Mouse (Mus musculus) embryonic fibroblast, embryonic 13.5 days (primary cell): ENCODE data around the gene Bfar. TPM values are rescaled to one million over a fixed set of nuclear protein-coding genes. Genes with fewer than 3 reads are reported as not detected.
"Not testable (repeated sequence)": the region's sequence is repeated elsewhere in the genome, so short reads cannot be mapped to it uniquely, and the experiment has no call there.

Source experiments
- H3K27ac ChIP-seq: 2 replicates; pipeline ENCODE4 v1.5.1; 2012; ENCODE audit warnings: low read length, control low read depth, inconsistent platforms; ENCODE audit not compliant: insufficient read depth
- H3K4me1 ChIP-seq: 2 replicates; pipeline ENCODE4 v1.6.1; 2011; ENCODE audit warnings: low read length; ENCODE audit not compliant: control insufficient read depth, insufficient read depth
- H3K4me3 ChIP-seq: 2 replicates; pipeline ENCODE4 v1.5.1; 2011; ENCODE audit warnings: mild to moderate bottlenecking, control low read depth, low read length; ENCODE audit not compliant: insufficient read depth
- CTCF ChIP-seq: IDR thresholded peaks from 2 replicates; pipeline ENCODE4 v1.5.1; 2011; ENCODE audit warnings: mild to moderate bottlenecking, control low read depth, low read length, moderate library complexity, borderline replicate concordance; ENCODE audit not compliant: insufficient read depth
- POLR2A ChIP-seq: IDR thresholded peaks from 2 replicates; pipeline ENCODE4 v1.6.1; 2011; ENCODE audit warnings: low read depth, mild to moderate bottlenecking, control low read depth, low read length, moderate library complexity
- polyA plus RNA-seq: library from polyadenylated mRNA; stranded (reverse); fragments of >200 nt; gene quantifications from 2 replicates; pipeline ENCODE4 v1.2.4, GENCODE M21; 2011; ENCODE audit warnings: low read depth; ENCODE audit not compliant: missing spikeins, insufficient read length

Gene Bfar
- 40.0 and 51.7 TPM in 2 replicates for polyA plus RNA-seq

DNA sequence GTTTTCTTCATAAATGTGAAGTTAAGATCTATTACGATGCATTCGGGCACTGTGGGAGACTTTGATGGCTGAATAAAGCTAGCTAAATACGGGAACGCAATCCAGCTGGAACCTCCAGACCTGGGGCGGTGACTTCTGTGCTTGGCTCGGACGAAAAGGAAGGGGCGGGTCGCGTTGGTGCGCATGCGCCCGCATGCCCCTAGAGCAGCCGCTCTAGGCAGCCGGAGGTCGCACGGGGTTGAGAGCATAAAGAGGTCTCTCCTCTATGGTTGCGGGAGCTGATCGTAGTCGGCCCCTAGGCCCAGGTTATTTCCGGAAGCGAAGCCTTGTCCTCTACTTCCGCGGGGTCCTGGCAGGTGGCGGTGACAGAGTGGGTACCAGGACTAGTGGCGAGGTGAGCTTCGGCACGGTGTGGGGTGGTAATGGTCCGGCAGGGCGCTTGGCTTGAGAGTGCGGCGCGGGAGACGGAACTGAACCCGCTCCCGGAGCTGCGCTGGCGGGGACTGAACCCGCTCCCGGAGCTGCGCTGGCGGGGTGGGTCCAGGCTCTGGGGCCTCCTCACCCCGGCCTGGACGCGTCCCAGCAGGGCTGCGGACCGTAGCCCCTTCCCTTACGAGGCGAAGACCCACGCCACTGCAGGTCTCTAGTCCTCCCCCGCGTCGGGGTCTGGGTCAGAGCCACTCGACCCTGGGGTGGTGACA, at the start of gene Bfar, which contains the start of gene 3110001I22Rik:
Gene Bfar, plus strand, starts transcription at position 174 of the 701 bp plus-strand sequence.
Gene 3110001I22Rik, plus strand, starts transcription at position 245 of the 701 bp plus-strand sequence.
- H3K27ac ChIP-seq, result peak within 1 kb of the TSS; percentile 69
- peak; percentile 84 for TF ChIP-seq POLR2A
- no peak for TF ChIP-seq CTCF
- H3K4me1 ChIP-seq, result no peaks in the 10 kb centered on the region
- H3K4me3 ChIP-seq, result peak within 1 kb of the TSS; percentile 99

GRCm38 (mm10) chr16:13628345-13628744, 43.3 kb upstream of the Bfar start:
- no peak overlapping the region for H3K27ac ChIP-seq
- no peaks in the 10 kb centered on the region for H3K4me1 ChIP-seq
- no peak overlapping the region for H3K4me3 ChIP-seq
- no peak for TF ChIP-seq POLR2A

DNA sequence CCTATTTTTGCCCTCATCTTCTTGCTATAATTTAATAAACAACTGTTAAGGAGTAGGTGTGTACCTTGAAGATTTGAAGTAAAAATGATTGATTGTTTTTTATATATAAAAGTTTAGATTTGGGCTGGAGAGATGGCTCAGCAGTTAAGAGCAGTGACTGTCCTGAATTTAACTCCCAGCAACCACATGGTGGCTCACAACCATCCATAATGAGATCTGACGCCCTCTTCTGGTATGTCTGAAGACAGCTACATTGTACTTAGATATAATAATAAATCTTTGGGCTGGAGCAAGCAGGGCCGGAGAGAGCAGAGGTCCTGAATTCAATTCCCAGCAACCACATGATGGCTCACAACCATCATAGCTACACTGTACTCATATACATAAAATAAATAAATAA, 33.5 kb upstream of the Bfar start:
- not testable (repeated sequence) for H3K27ac ChIP-seq, H3K4me3 ChIP-seq, H3K4me1 ChIP-seq

GRCm38 (mm10) chr16:13639508-13639907, 32.1 kb upstream of the Bfar start:
- H3K4me3 ChIP-seq, result no peak overlapping the region
- H3K27ac ChIP-seq, result no peak overlapping the region
- H3K4me1 ChIP-seq, result no peaks in the 10 kb centered on the region
- TF ChIP-seq CTCF, result no peak
- no peak for TF ChIP-seq POLR2A

- H3K4me3 ChIP-seq, result no peak overlapping the region
- TF ChIP-seq POLR2A (no peak), CTCF (peak; percentile 33; the same call in 1 of the 2 replicates)
- H3K27ac ChIP-seq, result no peak overlapping the region
- no peaks in the 10 kb centered on the region for H3K4me1 ChIP-seq
Measured at GRCm38 (mm10) chr16:13640064-13640463, 31.6 kb upstream of the Bfar start.

- no peak for TF ChIP-seq CTCF
- TF ChIP-seq POLR2A, result no peak
- Histone ChIP-seq H3K27ac (no peak overlapping the region), H3K4me3 (no peak overlapping the region), H3K4me1 (no peaks in the 10 kb centered on the region)
Measured at GRCm38 (mm10) chr16:13644474-13644873, 27.2 kb upstream of the Bfar start.

DNA sequence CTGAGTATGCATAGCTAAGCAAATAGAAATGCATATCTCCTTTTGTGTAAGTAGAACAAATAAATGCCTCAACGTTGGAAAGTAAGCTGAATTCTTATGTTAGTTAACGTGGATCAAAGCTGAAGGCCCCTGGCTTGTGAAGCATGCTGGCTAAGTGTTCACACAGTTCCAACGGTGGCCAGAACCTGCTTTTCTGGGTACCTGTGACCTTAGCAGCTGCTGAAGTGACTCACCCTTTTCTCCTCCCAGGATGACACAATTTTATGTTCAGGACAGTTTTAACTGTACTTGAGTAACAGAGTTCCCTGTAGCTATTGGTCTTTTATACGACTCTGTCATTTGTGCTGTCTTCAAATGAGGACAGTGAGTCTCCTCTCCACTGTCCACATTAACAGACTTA, 25.7 kb upstream of the Bfar start:
- Histone ChIP-seq H3K4me3 (no peak overlapping the region), H3K27ac (no peak overlapping the region), H3K4me1 (no peaks in the 10 kb centered on the region)
- TF ChIP-seq POLR2A (no peak), CTCF (no peak)

DNA sequence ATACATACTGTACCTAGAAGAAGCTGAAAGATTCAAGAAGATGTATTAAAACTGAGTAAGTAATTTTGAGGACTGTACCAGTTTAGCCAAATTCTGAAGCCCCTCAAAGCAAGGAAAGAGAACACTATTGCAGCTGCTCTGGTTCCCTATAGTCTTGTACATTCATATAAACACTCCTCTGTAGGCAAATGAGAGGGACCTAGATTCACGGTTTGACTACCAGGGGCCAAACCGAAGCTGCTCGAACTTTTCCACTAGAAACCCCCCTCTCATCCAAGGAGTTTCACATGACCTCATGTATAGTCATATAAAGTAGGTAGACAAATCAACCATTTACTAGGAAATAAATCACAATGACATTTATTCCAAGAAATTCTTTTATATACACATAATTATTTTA, 12.8 kb upstream of the Bfar start:
- H3K4me1 ChIP-seq, result no peaks in the 10 kb centered on the region
- no peak overlapping the region for H3K27ac ChIP-seq
- TF ChIP-seq POLR2A (no peak), CTCF (no peak)
- no peak overlapping the region for H3K4me3 ChIP-seq

- no peak overlapping the region for H3K4me3 ChIP-seq
- no peak for TF ChIP-seq CTCF
- H3K4me1 ChIP-seq, result no peaks in the 10 kb centered on the region
- H3K27ac ChIP-seq, result no peak overlapping the region
Measured at GRCm38 (mm10) chr16:13660736-13661135, 10.9 kb upstream of the Bfar start.

DNA sequence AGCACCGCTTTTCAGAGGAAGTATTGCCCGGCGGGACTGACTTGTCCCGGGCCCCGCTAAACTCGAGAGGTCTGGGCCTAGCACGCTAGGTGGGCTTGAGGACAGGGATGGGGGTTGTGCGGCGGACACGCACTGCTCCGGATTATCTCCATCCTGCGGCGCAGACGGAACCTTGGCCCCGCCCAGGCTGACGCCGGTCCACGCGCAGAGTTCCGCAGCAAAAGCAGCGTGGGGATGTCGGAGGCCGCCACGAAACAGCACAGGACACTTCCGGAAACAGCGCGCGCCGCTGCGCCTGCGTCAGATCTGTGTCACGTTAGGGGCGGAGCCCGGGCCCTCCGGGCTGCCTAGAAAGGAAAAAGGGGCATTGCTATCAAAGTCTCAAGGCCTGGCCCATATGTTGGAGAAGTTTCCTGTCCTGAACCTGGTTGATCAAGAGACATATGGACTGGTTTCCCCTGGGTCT, 3.7 kb upstream of the Bfar start, which contains the start of gene Parn:
Gene Parn, minus strand, starts transcription at position 293 of the 466 bp plus-strand sequence.
- peak within 1 kb of the TSS; percentile 28 for H3K27ac ChIP-seq
- TF ChIP-seq CTCF, result no peak
- TF ChIP-seq POLR2A, result peak; percentile 86
- no peaks in the 10 kb centered on the region for H3K4me1 ChIP-seq
- H3K4me3 ChIP-seq, result peak within 1 kb of the TSS; percentile 70

DNA sequence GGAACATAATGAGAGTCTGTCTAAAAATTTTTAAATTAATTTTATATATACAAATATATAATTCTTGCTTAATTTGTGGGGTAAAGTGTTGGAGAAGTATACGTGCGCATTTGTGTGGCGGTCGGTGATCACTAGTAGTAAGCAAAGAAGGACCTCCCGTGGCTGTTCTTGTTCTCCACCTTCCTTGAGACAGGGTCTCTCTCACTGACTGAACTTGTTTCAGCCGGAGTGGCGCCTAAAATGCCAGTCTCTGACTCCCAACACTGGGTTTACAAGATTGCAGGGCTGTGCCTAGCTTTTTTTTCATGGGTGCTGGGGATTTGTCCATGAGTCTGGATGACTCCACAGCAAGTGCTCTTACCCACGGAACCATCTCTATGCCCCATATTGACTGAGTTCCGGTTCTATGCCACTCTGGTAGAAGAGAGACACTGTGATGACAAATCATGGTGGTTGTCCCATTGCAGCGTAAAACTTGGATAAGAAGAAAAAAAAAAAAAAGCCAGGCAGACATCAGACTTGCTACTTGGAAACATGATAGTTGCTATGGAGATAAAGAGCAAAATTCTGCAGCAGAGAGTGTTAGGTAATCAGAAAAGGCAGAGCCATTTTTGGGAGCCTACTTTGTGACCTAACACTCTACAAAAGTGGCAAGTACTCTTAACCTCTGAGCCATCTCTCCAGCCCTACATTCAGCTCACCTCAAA, 3.1 kb upstream of the Bfar start:
- no peak overlapping the region for H3K4me3 ChIP-seq
- no peaks in the 10 kb centered on the region for H3K4me1 ChIP-seq
- TF ChIP-seq POLR2A, result no peak
- TF ChIP-seq CTCF, result no peak
- no peak overlapping the region for H3K27ac ChIP-seq
